Mouse (Mus musculus) small intestine, adult 10 weeks (tissue): ENCODE measurements around the gene Rps16. TPM values are rescaled to one million over a fixed set of nuclear protein-coding genes. Genes with fewer than 3 reads are reported as not detected.

Experiments
- polyA plus RNA-seq: library from polyadenylated mRNA; stranded (reverse); fragments of 350-450 nt; fragmentation: Illumina TruSeq; extraction: RNeasy Lipid Tissue Mini Kit (QIAGEN cat#74804); gene quantifications from one replicate; pipeline ENCODE4 v1.2.3, GENCODE M21; 2014; ENCODE audit warnings: low replicate concordance

Rps16 gene
- 88.0 TPM for polyA plus RNA-seq

GRCm38 (mm10) chr7:28350155-28350883 lies at the start of gene Rps16:
Rps16 (plus strand) TSS chr7:28350652.

GRCm38 (mm10) chr7:28301616-28302433 lies 48.6 kb upstream of the Rps16 start, which contains the start of gene Dll3:
Dll3 (minus strand) TSS chr7:28302238.

GRCm38 (mm10) chr7:28311926-28312543 lies 38.4 kb upstream of the Rps16 start, which contains the start of gene Timm50:
Timm50 (minus strand) TSS chr7:28312072.

GRCm38 (mm10) chr7:28338108-28338998 lies 12.1 kb upstream of the Rps16 start, which contains the start of gene Supt5:
Supt5 (minus strand) TSS chr7:28338746.

GRCm38 (mm10) chr7:28372251-28373108 lies 22.0 kb downstream of the Rps16 start, which contains the start of gene Plekhg2:
Plekhg2 (minus strand) TSS chr7:28372599.

GRCm38 (mm10) chr7:28380237-28381016 lies 30.0 kb downstream of the Rps16 start, which contains the start of gene Zfp36:
Zfp36 (minus strand) TSS chr7:28380253.

GRCm38 (mm10) chr7:28392429-28393271 lies 42.2 kb downstream of the Rps16 start, which contains the start of the genes Med29 and Paf1:
Med29 (minus strand) TSS chr7:28392708.
Paf1 (plus strand) TSS chr7:28392951.

Other genes with a start within 250 kb of the Rps16 start
- gene 9530053A07Rik, start 221.2 kb upstream of the Rps16 start, polyA plus RNA-seq: not detected
- 9.7 TPM for gene Fbl, start 180.9 kb upstream of the Rps16 start, polyA plus RNA-seq
- gene Dyrk1b, start 171.2 kb upstream of the Rps16 start, polyA plus RNA-seq: 0.19 TPM
- gene Eid2, start 82.8 kb upstream of the Rps16 start, polyA plus RNA-seq: 1.9 TPM
- 5.1 TPM for gene Eid2b, start 72.9 kb upstream of the Rps16 start, polyA plus RNA-seq
- not detected for gene Selenov, start 59.5 kb upstream of the Rps16 start, polyA plus RNA-seq
- not detected for gene Dll3, start 48.4 kb upstream of the Rps16 start, polyA plus RNA-seq
- gene Timm50, start 38.6 kb upstream of the Rps16 start, polyA plus RNA-seq: 3.6 TPM
- gene Supt5, start 11.9 kb upstream of the Rps16 start, polyA plus RNA-seq: 17.7 TPM
- gene Plekhg2, start 21.9 kb downstream of the Rps16 start, polyA plus RNA-seq: 1.4 TPM
- gene Zfp36, start 29.6 kb downstream of the Rps16 start, polyA plus RNA-seq: 49.2 TPM
- 1.0 TPM for gene Med29, start 42.1 kb downstream of the Rps16 start, polyA plus RNA-seq
- 41.1 TPM for gene Paf1, start 42.3 kb downstream of the Rps16 start, polyA plus RNA-seq
- gene Gmfg, start 86.8 kb downstream of the Rps16 start, polyA plus RNA-seq: 12.2 TPM
- not detected for gene Lrfn1, start 101.3 kb downstream of the Rps16 start, polyA plus RNA-seq
- gene Ifnl2, start 159.8 kb downstream of the Rps16 start, polyA plus RNA-seq: not detected
- gene Ifnl3, start 172.2 kb downstream of the Rps16 start, polyA plus RNA-seq: not detected
- 1.0 TPM for gene Sycn, start 190.2 kb downstream of the Rps16 start, polyA plus RNA-seq
- gene Nccrp1, start 196.6 kb downstream of the Rps16 start, polyA plus RNA-seq: not detected
- 11.0 TPM for gene Samd4b, start 247.5 kb downstream of the Rps16 start, polyA plus RNA-seq
- gene Pak4, start 247.5 kb downstream of the Rps16 start, polyA plus RNA-seq: 1.1 TPM